Mouse (Mus musculus) lung, embryonic 16.5 days (tissue): ENCODE measurements around the gene Olfr67. TPM values are rescaled to one million over a fixed set of nuclear protein-coding genes. Genes with fewer than 3 reads are reported as not detected.
"Not testable (repeated sequence)": the region's sequence is repeated elsewhere in the genome, so short reads cannot be mapped to it uniquely, and the experiment has no call there.

Experiments
- ATAC-seq: fragments of 200-750 bp; cut with Nextera tagmentation; 2 replicates; pipeline ENCODE4 v1.8.0; 2017; ENCODE audit warnings: low read depth, mild to moderate bottlenecking, moderate library complexity
- H3K27ac ChIP-seq: fragments of 300-500 bp; sonication (generic); 2 replicates; pipeline ENCODE4 v1.5.1; 2014; ENCODE audit warnings: mild to moderate bottlenecking, control low read depth, low read length
- H3K27me3 ChIP-seq: fragments of 300-500 bp; sonication (generic); 2 replicates; pipeline ENCODE4 v1.6.1; 2014; ENCODE audit warnings: low read depth, low read length, mixed read lengths; ENCODE audit not compliant: control insufficient read depth, insufficient read depth
- H3K36me3 ChIP-seq: fragments of 300-500 bp; sonication (generic); 2 replicates; pipeline ENCODE4 v1.6.1; 2014; ENCODE audit warnings: low read length; ENCODE audit not compliant: control insufficient read depth, insufficient read depth
- H3K4me1 ChIP-seq: fragments of 300-500 bp; sonication (generic); replicated peaks from 2 replicates; pipeline ENCODE4 v1.6.1; 2014; ENCODE audit warnings: low read length, mixed read lengths; ENCODE audit not compliant: control insufficient read depth, insufficient read depth
- H3K4me2 ChIP-seq: fragments of 300-500 bp; sonication (generic); 2 replicates; pipeline ENCODE4 v1.6.1; 2014; ENCODE audit warnings: low read depth, low read length, control low read depth
- H3K4me3 ChIP-seq: fragments of 300-500 bp; sonication (generic); 2 replicates; pipeline ENCODE4 v1.5.1; 2014; ENCODE audit warnings: mild to moderate bottlenecking, low read length, control low read depth
- H3K9ac ChIP-seq: fragments of 300-500 bp; sonication (generic); 2 replicates; pipeline ENCODE4 v1.6.1; 2014; ENCODE audit warnings: low read length, control low read depth
- H3K9me3 ChIP-seq: fragments of 300-500 bp; sonication (generic); 2 replicates; pipeline ENCODE4 v1.6.1; 2016; ENCODE audit warnings: low read length; ENCODE audit not compliant: control insufficient read depth
- WGBS: fragments of 180-500 bp; shearing (Covaris S2); extraction: QIAGEN DNeasy Blood & Tissue Kit; methylation state at CpG from one replicate; pipeline ENCODE4 v1.1.7; 2014; 5-methylcytosine and 5-hydroxymethylcytosine counted together
- polyA plus RNA-seq: library from polyadenylated mRNA; unstranded; fragments of >200 nt; fragmentation: Nextera tagmentation; extraction: Ambion mirVana; gene quantifications from 2 replicates; pipeline ENCODE4 v1.2.1, GENCODE M21; 2015

The Olfr67 gene
- not detected in 2 replicates for polyA plus RNA-seq

GRCm38 (mm10) chr7:103791721-103792120 lies at the start of gene Olfr67:
Gene Olfr67 (minus strand): TSS chr7:103791821.
- peaks cover 2% of the 10 kb centered on the region; the same call in 1 of the 2 replicates for H3K9me3 ChIP-seq
- no peak within 1 kb of the TSS for H3K4me3 ChIP-seq
- H3K9ac ChIP-seq, result no peak within 1 kb of the TSS
- no peaks in the 10 kb centered on the region for H3K4me1 ChIP-seq
- H3K27ac ChIP-seq, result no peak within 1 kb of the TSS
- WGBS, result 65% methylated on average over 3 of the region's 3 CpGs
- ATAC-seq, result no peak
- H3K4me2 ChIP-seq, result no peak within 1 kb of the TSS
- no peaks in the 10 kb centered on the region for H3K27me3 ChIP-seq
- H3K36me3 ChIP-seq, result no peaks in the 10 kb centered on the region

DNA sequence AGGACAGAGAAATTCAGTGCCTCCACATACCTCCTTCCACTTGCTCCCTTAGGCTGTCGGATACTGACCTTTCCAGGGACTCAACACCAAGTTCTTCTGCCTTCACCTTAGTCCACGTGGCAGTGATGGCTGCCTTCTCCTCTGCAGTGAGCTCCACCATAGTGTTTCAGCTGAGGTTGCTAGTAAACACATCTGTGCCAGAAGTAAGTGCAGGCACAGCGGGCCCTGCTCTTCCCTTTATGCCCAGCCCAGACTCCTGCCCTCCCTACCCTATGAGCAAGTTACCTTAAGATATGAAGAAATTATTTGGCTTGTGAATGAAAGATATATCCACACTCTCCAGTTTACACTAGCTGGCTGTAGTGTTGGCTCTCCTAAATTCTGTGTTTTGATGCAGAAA lies 48.6 kb upstream of the Olfr67 start, which contains the start of gene Hbb-bh2:
TSS of gene Hbb-bh2 (minus strand) at position 253 of the 400 bp plus-strand sequence.
- H3K36me3 ChIP-seq, result no peaks in the 10 kb centered on the region
- no peak within 1 kb of the TSS for H3K4me3 ChIP-seq
- no peaks in the 10 kb centered on the region for H3K4me1 ChIP-seq
- no peaks in the 10 kb centered on the region for H3K27me3 ChIP-seq
- WGBS, result 54% methylated on average over 3 of the region's 3 CpGs
- H3K4me2 ChIP-seq, result no peak within 1 kb of the TSS
- no peak within 1 kb of the TSS for H3K27ac ChIP-seq
- ATAC-seq, result no peak
- no peaks in the 10 kb centered on the region for H3K9me3 ChIP-seq
- no peak within 1 kb of the TSS for H3K9ac ChIP-seq

GRCm38 (mm10) chr7:103827808-103828207 lies 36.2 kb upstream of the Olfr67 start, which contains the start of gene Hbb-bs:
Gene Hbb-bs (minus strand): TSS chr7:103828096.
- WGBS, result 88% methylated on average over 4 of the region's 4 CpGs
- no peak within 1 kb of the TSS for H3K9ac ChIP-seq
- no peak within 1 kb of the TSS for H3K4me3 ChIP-seq
- no peaks in the 10 kb centered on the region for H3K9me3 ChIP-seq
- H3K27ac ChIP-seq, result no peak within 1 kb of the TSS
- H3K27me3 ChIP-seq, result no peaks in the 10 kb centered on the region
- H3K4me2 ChIP-seq, result no peak within 1 kb of the TSS
- H3K36me3 ChIP-seq, result no peaks in the 10 kb centered on the region
- ATAC-seq, result no peak
- no peaks in the 10 kb centered on the region for H3K4me1 ChIP-seq

DNA sequence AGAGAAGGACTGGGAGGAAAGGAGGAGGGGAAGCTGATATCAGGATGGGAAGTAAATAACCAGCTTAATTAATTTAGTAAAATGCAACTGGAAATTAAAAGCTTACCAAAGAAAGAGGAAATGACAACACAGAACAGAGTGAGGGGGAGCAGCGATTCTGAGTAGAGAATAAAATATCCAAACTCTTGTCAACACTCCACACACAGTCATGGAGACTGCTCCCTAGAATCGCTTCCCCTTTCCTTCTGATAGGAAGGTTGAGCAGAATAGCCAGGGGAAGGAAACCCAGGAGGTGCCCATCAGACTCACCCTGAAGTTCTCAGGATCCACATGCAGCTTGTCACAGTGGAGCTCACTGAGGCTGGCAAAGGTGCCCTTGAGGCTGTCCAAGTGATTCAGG lies 35.5 kb upstream of the Olfr67 start:
- WGBS, result no CpG with 5 or more reads among the region's 2 CpGs
- not testable (repeated sequence) for H3K4me1 ChIP-seq, H3K4me2 ChIP-seq, H3K27ac ChIP-seq, H3K27me3 ChIP-seq, ATAC-seq, H3K4me3 ChIP-seq, H3K9ac ChIP-seq, H3K36me3 ChIP-seq, H3K9me3 ChIP-seq

DNA sequence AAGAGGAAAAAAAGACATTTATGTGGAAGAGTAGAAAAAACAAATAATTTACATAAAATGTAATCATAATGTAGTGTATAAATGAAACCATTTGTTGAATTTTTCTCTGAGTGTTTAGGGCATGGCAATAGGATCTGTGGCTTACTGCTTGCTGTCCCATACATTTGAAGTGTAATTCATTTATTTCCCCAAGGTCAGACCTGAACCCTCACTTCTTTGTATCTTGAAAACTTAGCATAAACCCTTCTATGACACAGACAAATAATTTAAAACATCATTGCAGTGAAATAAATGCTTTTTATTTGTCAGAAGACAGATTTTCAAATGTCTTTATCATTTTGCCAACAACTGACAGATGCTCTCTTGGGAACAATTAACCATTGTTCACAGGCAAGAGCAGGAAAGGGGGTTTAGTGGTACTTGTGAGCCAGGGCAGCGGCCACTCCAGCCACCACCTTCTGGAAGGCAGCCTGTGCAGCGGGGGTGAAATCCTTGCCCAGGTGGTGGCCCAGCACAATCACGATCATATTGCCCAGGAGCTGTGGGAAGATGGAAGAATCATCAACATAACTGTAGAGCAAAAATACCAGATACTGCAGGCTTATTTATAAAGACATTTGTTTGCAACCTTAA lies 34.8 kb upstream of the Olfr67 start:
- Histone ChIP-seq H3K4me3 (no peak overlapping the region), H3K9me3 (no peaks in the 10 kb centered on the region), H3K4me1 (no peaks in the 10 kb centered on the region), H3K27ac (no peak overlapping the region), H3K27me3 (no peaks in the 10 kb centered on the region), H3K9ac (no peak overlapping the region), H3K4me2 (no peak overlapping the region), H3K36me3 (no peaks in the 10 kb centered on the region)
- ATAC-seq, result no peak
- WGBS, result 60% methylated on average over 3 of the region's 3 CpGs

DNA sequence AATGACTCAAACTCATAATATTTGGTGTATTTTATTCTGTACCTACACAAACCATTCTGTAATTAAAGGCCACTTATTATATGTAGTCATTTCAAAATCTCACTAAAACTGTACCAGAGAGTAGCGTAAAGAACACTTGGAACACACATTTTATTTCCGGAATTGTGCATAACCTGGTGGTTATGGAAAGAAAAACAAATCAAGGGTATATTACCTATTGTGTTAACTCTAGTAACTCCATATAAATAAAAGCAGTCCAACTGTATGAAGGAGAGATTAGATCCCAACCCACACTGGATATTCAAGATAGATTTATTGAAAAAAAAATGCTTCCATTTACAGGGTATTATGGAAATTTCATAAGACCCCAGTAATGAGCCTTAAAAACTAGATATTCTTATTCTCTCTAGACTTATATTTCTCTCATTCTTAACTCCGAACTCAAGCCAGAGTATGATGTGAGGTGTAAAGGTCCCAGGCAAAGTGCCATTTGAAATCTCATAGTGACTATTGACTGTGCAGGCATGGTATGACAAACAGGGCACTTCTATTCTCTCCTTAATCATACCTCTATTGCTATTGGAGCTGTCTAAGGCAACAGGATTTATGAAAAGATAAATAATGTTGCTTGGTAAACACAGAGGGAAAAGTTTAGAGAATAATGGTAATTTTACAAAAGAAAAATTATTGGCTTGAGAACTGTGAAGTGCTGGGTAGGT lies 34.1 kb upstream of the Olfr67 start:
- Histone ChIP-seq H3K9ac (no peak overlapping the region), H3K36me3 (no peaks in the 10 kb centered on the region), H3K27me3 (no peaks in the 10 kb centered on the region), H3K4me3 (no peak overlapping the region), H3K9me3 (no peaks in the 10 kb centered on the region), H3K4me1 (no peaks in the 10 kb centered on the region), H3K4me2 (no peak overlapping the region), H3K27ac (no peak overlapping the region)
- no peak for ATAC-seq
- 84% methylated on average over 3 of the region's 3 CpGs for WGBS

- no peak overlapping the region for H3K4me2 ChIP-seq
- H3K9me3 ChIP-seq, result no peaks in the 10 kb centered on the region
- no peak for ATAC-seq
- H3K9ac ChIP-seq, result no peak overlapping the region
- no peaks in the 10 kb centered on the region for H3K27me3 ChIP-seq
- H3K27ac ChIP-seq, result no peak overlapping the region
- H3K4me1 ChIP-seq, result no peaks in the 10 kb centered on the region
- no peak overlapping the region for H3K4me3 ChIP-seq
- 76% methylated on average over 2 of the region's 2 CpGs for WGBS
- no peaks in the 10 kb centered on the region for H3K36me3 ChIP-seq
Measured at GRCm38 (mm10) chr7:103824597-103824996, 33.0 kb upstream of the Olfr67 start.

- H3K36me3 ChIP-seq, H3K4me3 ChIP-seq, H3K4me1 ChIP-seq, H3K27ac ChIP-seq, H3K27me3 ChIP-seq, H3K9me3 ChIP-seq, ATAC-seq, H3K9ac ChIP-seq, H3K4me2 ChIP-seq: not testable (repeated sequence)
- no CpG with 5 or more reads among the region's 2 CpGs for WGBS
Measured at GRCm38 (mm10) chr7:103815085-103815484, 23.5 kb upstream of the Olfr67 start.

DNA sequence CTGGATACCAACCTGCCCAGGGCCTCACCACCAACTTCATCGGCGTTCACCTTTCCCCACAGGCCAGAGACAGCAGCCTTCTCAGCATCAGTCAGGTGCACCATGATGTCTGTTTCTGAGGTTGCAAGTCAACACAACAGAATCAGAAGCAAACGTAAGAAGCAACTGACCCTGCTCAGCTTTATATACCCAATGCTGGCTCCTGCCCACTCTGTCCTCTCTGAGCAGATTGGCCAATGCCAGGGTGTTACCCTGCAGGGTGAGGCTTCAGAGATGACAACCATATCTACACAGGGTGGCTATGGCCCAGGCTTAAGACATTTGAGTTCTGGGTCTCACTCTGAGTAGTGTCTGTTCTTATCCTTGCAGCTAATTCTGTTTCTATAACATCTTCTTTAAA lies 22.1 kb upstream of the Olfr67 start, which contains the start of gene Hbb-bt:
TSS of gene Hbb-bt (minus strand) at position 231 of the 400 bp plus-strand sequence.
- no peaks in the 10 kb centered on the region for H3K9me3 ChIP-seq
- no peak for ATAC-seq
- H3K4me1 ChIP-seq, result no peaks in the 10 kb centered on the region
- no peaks in the 10 kb centered on the region for H3K36me3 ChIP-seq
- no peaks in the 10 kb centered on the region for H3K27me3 ChIP-seq
- no peak within 1 kb of the TSS for H3K4me3 ChIP-seq
- no peak within 1 kb of the TSS for H3K27ac ChIP-seq
- 82% methylated on average over 3 of the region's 3 CpGs for WGBS
- H3K4me2 ChIP-seq, result no peak within 1 kb of the TSS
- H3K9ac ChIP-seq, result no peak within 1 kb of the TSS
